Mouse (Mus musculus) CH12F3 (cell line): ENCODE measurements around the gene Mug2.
"Not testable (repeated sequence)": the region's sequence is repeated elsewhere in the genome, so short reads cannot be mapped to it uniquely, and the experiment has no call there.

ENCODE experiments used
- in situ Hi-C: fragments of 300-500 bp; cut with MboI; formaldehyde crosslinking; loops from 2 replicates; pipeline ENCODE4 v1.14.3; 2020; ENCODE audit warnings: low sequenced_read_pairs

Mug2 gene

DNA sequence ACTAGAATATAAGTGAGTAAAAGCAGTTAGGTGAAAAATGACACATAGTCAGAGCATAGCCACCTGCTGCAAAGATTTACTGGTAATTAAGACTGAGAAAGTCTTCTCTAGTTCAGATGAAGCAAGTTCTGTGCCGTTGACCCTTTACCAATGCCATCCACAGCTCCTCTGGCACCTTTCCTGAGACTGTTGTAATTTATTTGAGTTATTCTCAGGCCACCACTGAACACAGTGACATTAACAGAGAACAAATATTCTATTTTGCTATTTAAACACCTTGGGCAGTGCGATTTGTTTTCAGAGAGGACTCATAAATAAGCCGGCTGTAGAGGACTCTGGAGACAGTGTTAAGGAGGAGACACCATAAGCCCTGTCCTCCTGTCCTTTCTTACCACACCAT, at the start of gene Mug2:
Gene Mug2 (plus strand): TSS at position 301 of the 400 bp plus-strand sequence.
- in situ Hi-C loops, result not testable (repeated sequence)

DNA sequence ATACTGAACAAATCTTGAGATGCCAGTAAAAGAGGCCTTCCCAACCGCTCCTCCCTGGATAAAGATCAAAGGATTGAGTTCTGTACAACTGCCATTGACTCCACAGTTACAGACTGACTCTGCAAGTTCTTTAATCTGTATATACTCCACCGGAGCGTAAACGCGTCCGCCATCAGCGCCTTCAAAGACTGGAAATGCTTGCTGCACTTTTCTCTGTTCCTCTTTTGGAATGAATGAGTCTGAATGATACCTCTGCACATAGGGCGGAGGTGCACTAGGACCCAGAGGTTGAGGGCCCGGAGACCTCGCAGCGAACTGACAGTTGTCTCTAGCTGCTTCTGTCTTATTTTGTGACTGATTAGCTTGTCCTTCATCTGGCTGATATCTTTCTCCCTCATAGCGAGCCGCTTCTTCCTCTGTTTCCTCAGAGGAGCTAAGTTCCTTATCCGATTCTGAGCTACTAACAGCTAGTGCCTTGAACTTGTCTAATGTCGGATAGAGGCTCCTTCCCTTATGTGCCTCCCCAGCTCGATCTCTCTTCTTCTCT, 48.7 kb upstream of the Mug2 start:
- in situ Hi-C loops, result not testable (repeated sequence)

DNA sequence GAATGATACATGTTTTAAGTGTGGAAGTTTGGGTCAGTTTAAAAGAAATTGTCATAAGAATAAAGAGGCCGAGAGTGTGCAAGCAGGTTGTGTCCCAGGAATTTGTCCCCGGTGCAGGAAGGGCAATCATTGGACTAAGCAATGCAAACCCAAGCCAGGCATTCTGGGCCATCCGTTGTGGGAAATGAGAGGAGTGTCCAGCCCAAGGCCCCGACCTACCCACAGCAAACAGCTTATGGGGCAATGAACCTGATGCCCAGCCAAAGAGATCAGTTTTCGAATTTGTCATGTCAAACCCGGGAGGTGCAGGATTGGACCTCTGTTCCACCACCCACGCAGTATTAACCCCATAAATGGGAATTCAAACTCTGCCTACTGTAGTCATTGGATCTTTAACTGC, 30.9 kb upstream of the Mug2 start:
- in situ Hi-C loops, result no loop called here

GRCm38 (mm10) chr6:122100904-122101303, 94.3 kb downstream of the Mug2 start:
- in situ Hi-C loops, result no loop called here

DNA sequence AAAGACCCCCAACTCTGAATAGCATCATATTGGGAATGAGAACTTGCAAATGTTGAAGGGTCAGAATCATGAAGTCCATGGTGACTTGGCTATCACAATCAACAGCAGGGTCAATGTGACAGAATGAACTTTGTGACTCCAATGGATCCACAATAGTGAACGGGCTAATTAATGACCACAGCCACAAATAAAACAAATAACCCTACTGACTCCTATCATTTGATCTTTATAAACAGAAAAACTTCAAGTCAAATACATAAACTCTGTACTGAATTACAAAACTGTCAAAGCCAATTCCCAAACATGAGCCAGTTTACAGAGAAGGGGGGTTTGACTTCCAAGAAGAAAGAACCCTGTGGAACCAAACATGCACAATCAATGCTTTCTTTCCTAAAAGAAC, 95.1 kb downstream of the Mug2 start:
- in situ Hi-C loops, result no loop called here

- in situ Hi-C loops, result no loop called here
Observed at GRCm38 (mm10) chr6:122116963-122117362, 110.4 kb downstream of the Mug2 start.

DNA sequence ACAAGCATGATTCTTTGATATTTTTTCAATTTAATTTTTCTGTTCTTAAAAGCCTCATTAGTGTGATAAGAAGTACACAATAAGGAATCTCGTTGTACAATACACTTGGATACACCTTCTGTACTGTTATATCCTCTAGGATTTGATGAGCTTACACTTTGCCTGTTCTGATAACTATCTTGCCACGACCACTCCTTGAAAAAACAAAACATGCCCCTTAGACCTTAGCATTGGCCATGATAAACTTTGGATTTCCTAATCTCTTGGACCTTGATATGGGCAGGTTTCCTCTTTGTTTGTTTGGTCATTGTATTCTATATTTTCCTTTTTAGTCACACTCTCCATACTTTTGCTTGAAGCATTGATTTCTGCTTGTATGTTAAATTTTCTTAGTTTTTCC, 123.0 kb downstream of the Mug2 start:
- in situ Hi-C loops, result no loop called here
